Mouse (Mus musculus): ENCODE measurements around the gene Eif4ebp2.
A peak's percentile ranks its signal among the peaks of the same experiment; 100 is the strongest.

The Eif4ebp2 gene

GRCm38 (mm10) chr10:61383021-61383714, 69.3 kb downstream of the Eif4ebp2 start, which contains the start of gene Pald1:
Gene Pald1 (minus strand): TSS chr10:61383530.
- peak; percentile 76 to 78 for DNase-seq (ENCODE audit: low spot score in 2 of 2)

GRCm38 (mm10) chr10:61382281-61382731, 70.2 kb downstream of the Eif4ebp2 start:
- no peak for DNase-seq (ENCODE audit: low spot score in 2 of 2)

- peak; percentile 52 to 53 for DNase-seq (ENCODE audit: low spot score in 2 of 2)
Measured at GRCm38 (mm10) chr10:61381823-61382222, 70.6 kb downstream of the Eif4ebp2 start.

GRCm38 (mm10) chr10:61380186-61380585, 72.3 kb downstream of the Eif4ebp2 start:
- DNase-seq (ENCODE audit: low spot score in 2 of 2) = peak in 1 of 2 experiments; percentile 56

- no peak for DNase-seq (ENCODE audit: low spot score in 2 of 2)
Measured at GRCm38 (mm10) chr10:61379340-61380040, 73.0 kb downstream of the Eif4ebp2 start.

GRCm38 (mm10) chr10:61378698-61379097, 73.8 kb downstream of the Eif4ebp2 start:
- no peak for DNase-seq (ENCODE audit: low spot score in 2 of 2)
